Mouse (Mus musculus): ENCODE data around the gene Gpr89.

DNA sequence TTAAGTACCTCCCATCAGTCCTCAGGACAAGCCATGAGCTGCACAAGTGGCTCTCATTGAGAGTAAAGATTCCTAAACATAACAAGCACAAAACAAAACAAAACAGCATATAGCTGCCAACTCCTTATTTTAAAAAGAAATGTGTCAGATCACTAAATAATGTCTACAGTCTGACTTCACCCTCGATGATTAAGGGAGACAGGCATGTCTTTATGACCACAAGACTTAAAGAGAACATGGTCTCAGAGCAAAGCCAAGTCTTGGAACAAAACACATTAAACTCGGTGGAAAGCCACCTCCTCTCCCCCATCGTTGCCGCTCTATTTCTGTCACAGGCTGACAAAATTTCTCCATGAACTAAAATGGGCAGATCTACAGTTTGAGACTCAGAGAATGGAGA is 19.5 kb upstream of the Gpr89 start:
- TF ChIP-seq CTCF (IDR thresholded peaks at IDR 0.05; ENCODE audit: low read depth, low read length) (no peak), POLR2A (IDR thresholded peaks at IDR 0.05; ENCODE audit: borderline replicate concordance, low read depth, low read length) (no peak)

Measured in bone marrow macrophage, adult 2 months (primary cell).